In genomic region chr2:115979683-115980476, GRCm38 (mm10) we compare ENCODE assay signal across 11 mouse cellular contexts.
DNase-seq lines count a peak whose midpoint lies in the region; ATAC-seq lines count a peak whose summit lies in the region.
"Had no signal": no experiment of that assay in that cellular context is flagged by ENCODE, and none has a peak within 500 bp of the region (broad histone marks: within the 10 kb centered on the region; RNA-seq: fewer than 3 reads in every experiment).

No protein-coding gene starts in this region.

- H3K36me3 ChIP-seq in embryonic facial prominence, embryonic 11.5 days (replicated peaks; ENCODE audit: control insufficient read depth, insufficient read depth, low read depth, low read length): no peaks in the 10 kb centered on the region; the same call in 1 of the 2 replicates
- H3K36me3 ChIP-seq in hindbrain, embryonic 16.5 days (ENCODE audit: control insufficient read depth, insufficient read depth, low read length): no peaks in the 10 kb centered on the region
- no peaks in the 10 kb centered on the region for H3K36me3 ChIP-seq in midbrain, embryonic 16.5 days (ENCODE audit: control insufficient read depth, insufficient read depth, low read length)

- intact Hi-C loops in heart, postnatal 14 days (cut with DNase I): no loop called here
- intact Hi-C loops in left cerebral cortex, postnatal 4 days (cut with DNase I): no loop called here

- ATAC-seq in embryonic facial prominence, embryonic 11.5 days (replicated peaks; ENCODE audit: insufficient number of reproducible peaks, low FRiP score, low TSS enrichment, low read depth): peak; percentile 70
- peak; percentile 76 for ATAC-seq in hindbrain, embryonic 16.5 days
- peak; percentile 89 for ATAC-seq in midbrain, embryonic 16.5 days

- no peak overlapping the region for H3K4me2 ChIP-seq in embryonic facial prominence, embryonic 11.5 days (ENCODE audit: low read depth, low read length)
- no peak overlapping the region for H3K4me2 ChIP-seq in hindbrain, embryonic 16.5 days (ENCODE audit: low read length)
- no peak overlapping the region for H3K4me2 ChIP-seq in midbrain, embryonic 16.5 days (ENCODE audit: low read length)

- no peak overlapping the region for H3K4me3 ChIP-seq in embryonic facial prominence, embryonic 11.5 days (ENCODE audit: low read depth, low read length)
- no peak overlapping the region for H3K4me3 ChIP-seq in hindbrain, embryonic 16.5 days (ENCODE audit: low read length)
- H3K4me3 ChIP-seq in midbrain, embryonic 16.5 days (ENCODE audit: low read depth, low read length): no peak overlapping the region

- WGBS in embryonic facial prominence, embryonic 11.5 days: 59% methylated on average over 14 of the region's 14 CpGs
- 36% methylated on average over 14 of the region's 14 CpGs for WGBS in hindbrain, embryonic 16.5 days
- WGBS in midbrain, embryonic 16.5 days: 39% methylated on average over 14 of the region's 14 CpGs

- H3K27ac ChIP-seq in embryonic facial prominence, embryonic 11.5 days (replicated peaks; ENCODE audit: low read depth, low read length): no peak overlapping the region
- no peak overlapping the region for H3K27ac ChIP-seq in hindbrain, embryonic 16.5 days (ENCODE audit: low read depth, low read length)
- H3K27ac ChIP-seq in midbrain, embryonic 16.5 days (ENCODE audit: low read length): peak overlapping the region; percentile 44; the same call in 1 of the 2 replicates

- no peaks in the 10 kb centered on the region for H3K4me1 ChIP-seq in embryonic facial prominence, embryonic 11.5 days (ENCODE audit: control insufficient read depth, insufficient read depth, low read length)
- H3K4me1 ChIP-seq in hindbrain, embryonic 16.5 days (ENCODE audit: control insufficient read depth, insufficient read depth, low read depth, low read length): no peaks in the 10 kb centered on the region; the same call in 1 of the 2 replicates
- 0 out of 2 replicates have a peak, but pooled peaks cover 3% of the 10 kb centered on the region for H3K4me1 ChIP-seq in midbrain, embryonic 16.5 days (ENCODE audit: control insufficient read depth, insufficient read depth, low read length)

- peak; percentile 71 for DNase-seq in adrenal gland, adult 2 months
- DNase-seq in adrenal gland, postnatal 4 days (ENCODE audit: low spot score in 2 of 2): no peak
- DNase-seq in embryonic facial prominence, embryonic 11.5 days (ENCODE audit: low spot score): peak; percentile 37
- no peak for DNase-seq in heart, postnatal 14 days
- no peak for DNase-seq in left cerebral cortex, postnatal 4 days
- DNase-seq in thymus, postnatal 0 days (ENCODE audit: low spot score): no peak
- DNase-seq: cerebellum, postnatal 36 days; gastrocnemius, postnatal 10 days; liver had no signal

- H3K9ac ChIP-seq in embryonic facial prominence, embryonic 11.5 days (replicated peaks; ENCODE audit: low read length): no peak overlapping the region
- no peak overlapping the region for H3K9ac ChIP-seq in hindbrain, embryonic 16.5 days (ENCODE audit: low read depth, low read length)
- no peak overlapping the region for H3K9ac ChIP-seq in midbrain, embryonic 16.5 days (ENCODE audit: low read depth, low read length)

- no peaks in the 10 kb centered on the region for H3K9me3 ChIP-seq in embryonic facial prominence, embryonic 11.5 days (replicated peaks; ENCODE audit: control insufficient read depth, low read length)
- H3K9me3 ChIP-seq in hindbrain, embryonic 16.5 days (ENCODE audit: control insufficient read depth, low read length): no peaks in the 10 kb centered on the region
- H3K9me3 ChIP-seq in midbrain, embryonic 16.5 days (replicated peaks; ENCODE audit: control insufficient read depth, low read length, poor library complexity, severe bottlenecking): no peaks in the 10 kb centered on the region

- H3K27me3 ChIP-seq in embryonic facial prominence, embryonic 11.5 days (ENCODE audit: control insufficient read depth, insufficient read depth, low read length): no peaks in the 10 kb centered on the region
- H3K27me3 ChIP-seq in hindbrain, embryonic 16.5 days (replicated peaks; ENCODE audit: control insufficient read depth, insufficient read depth, low read length): no peaks in the 10 kb centered on the region
- H3K27me3 ChIP-seq in midbrain, embryonic 16.5 days (ENCODE audit: control insufficient read depth, insufficient read depth, low read depth, low read length): no peaks in the 10 kb centered on the region

Comparison
In these comparisons a context has a peak if more than half of its experiments do, and no peak if none do; other contexts are left out.
1. DNase-seq: peak in adrenal gland, adult 2 months (single experiment) and embryonic facial prominence, embryonic 11.5 days (single experiment); none in adrenal gland, postnatal 4 days (0 of 2), heart, postnatal 14 days (0 of 2), left cerebral cortex, postnatal 4 days (single experiment) and thymus, postnatal 0 days (single experiment).
2. Peak in every context shown above with its lines, with median percentiles within 50 percentile points of each other: ATAC-seq.